Mouse (Mus musculus) limb, embryonic 13.5 days (tissue): ENCODE results near the gene Ttc30a2. TPM values are rescaled to one million over a fixed set of nuclear protein-coding genes. Genes with fewer than 3 reads are reported as not detected.
"Not testable (repeated sequence)": the region's sequence is repeated elsewhere in the genome, so short reads cannot be mapped to it uniquely, and the experiment has no call there.

Source experiments
- ATAC-seq: fragments of 200-750 bp; cut with Nextera tagmentation; 2 replicates; pipeline ENCODE4 v1.8.0; 2017; ENCODE audit warnings: low read depth, moderate number of reproducible peaks, moderate TSS enrichment; ENCODE audit not compliant: low FRiP score
- H3K27ac ChIP-seq: fragments of 300-500 bp; sonication (generic); 2 replicates; pipeline ENCODE4 v1.5.1; 2015; ENCODE audit warnings: inconsistent platforms, mild to moderate bottlenecking, moderate library complexity
- H3K27me3 ChIP-seq: fragments of 300-500 bp; sonication (generic); 2 replicates; pipeline ENCODE4 v1.6.1; 2015; ENCODE audit warnings: mild to moderate bottlenecking, inconsistent platforms
- H3K36me3 ChIP-seq: fragments of 300-500 bp; sonication (generic); 2 replicates; pipeline ENCODE4 v1.6.1; 2015; ENCODE audit warnings: inconsistent platforms, mild to moderate bottlenecking, moderate library complexity
- H3K4me1 ChIP-seq: fragments of 300-500 bp; sonication (generic); 2 replicates; pipeline ENCODE4 v1.6.1; 2015; ENCODE audit warnings: inconsistent platforms
- H3K4me2 ChIP-seq: fragments of 300-500 bp; sonication (generic); replicated peaks from 2 replicates; pipeline ENCODE4 v1.6.1; 2015; ENCODE audit warnings: inconsistent platforms, mild to moderate bottlenecking, moderate library complexity
- H3K4me3 ChIP-seq: fragments of 300-500 bp; sonication (generic); 2 replicates; pipeline ENCODE4 v1.5.1; 2015; ENCODE audit warnings: moderate library complexity, mild to moderate bottlenecking, inconsistent platforms
- H3K9ac ChIP-seq: fragments of 300-500 bp; sonication (generic); 2 replicates; pipeline ENCODE4 v1.6.1; 2015; ENCODE audit warnings: mild to moderate bottlenecking, inconsistent platforms
- H3K9me3 ChIP-seq: fragments of 300-500 bp; sonication (generic); 2 replicates; pipeline ENCODE4 v1.6.1; 2016; ENCODE audit warnings: inconsistent platforms
- WGBS: fragments of 180-500 bp; shearing (Covaris S2); methylation state at CpG from one replicate; pipeline ENCODE4 v1.1.7; 2015; 5-methylcytosine and 5-hydroxymethylcytosine counted together
- polyA plus RNA-seq: library from polyadenylated mRNA; unstranded; fragments of >200 nt; fragmentation: Nextera tagmentation; extraction: Ambion mirVana; gene quantifications from 2 replicates; pipeline ENCODE4 v1.2.1, GENCODE M21; 2015

Gene Ttc30a2
- polyA plus RNA-seq, 1 experiment from 2014 or later = 0.42 TPM

DNA sequence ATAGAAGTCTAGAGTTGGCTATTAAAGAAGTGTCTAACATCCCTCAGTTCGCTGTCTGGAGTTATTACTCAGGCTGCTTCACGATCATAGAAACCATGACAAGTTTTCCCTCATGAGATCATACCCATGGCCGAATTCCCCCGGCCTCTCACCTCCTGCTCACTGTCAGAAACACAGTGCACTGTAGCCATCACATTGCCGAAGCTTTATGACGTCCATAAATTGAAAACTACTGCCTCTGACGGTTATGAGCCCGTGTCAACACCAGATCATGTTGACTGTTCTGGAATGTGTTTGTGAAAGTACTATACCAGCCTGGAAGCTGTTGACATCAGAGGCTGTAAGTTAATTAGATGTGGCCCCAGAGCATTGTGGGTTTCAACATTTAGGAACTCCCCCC lies 27.3 kb downstream of the Ttc30a2 start:
- WGBS = 28% methylated on average over 8 of the region's 8 CpGs
- no peaks in the 10 kb centered on the region for H3K9me3 ChIP-seq
- ATAC-seq = no peak
- peaks cover 16% of the 10 kb centered on the region for H3K27me3 ChIP-seq
- H3K4me2 ChIP-seq = no peak overlapping the region
- no peak overlapping the region for H3K27ac ChIP-seq
- peaks cover 10% of the 10 kb centered on the region for H3K4me1 ChIP-seq
- H3K4me3 ChIP-seq = no peak overlapping the region
- no peaks in the 10 kb centered on the region for H3K36me3 ChIP-seq
- no peak overlapping the region for H3K9ac ChIP-seq

DNA sequence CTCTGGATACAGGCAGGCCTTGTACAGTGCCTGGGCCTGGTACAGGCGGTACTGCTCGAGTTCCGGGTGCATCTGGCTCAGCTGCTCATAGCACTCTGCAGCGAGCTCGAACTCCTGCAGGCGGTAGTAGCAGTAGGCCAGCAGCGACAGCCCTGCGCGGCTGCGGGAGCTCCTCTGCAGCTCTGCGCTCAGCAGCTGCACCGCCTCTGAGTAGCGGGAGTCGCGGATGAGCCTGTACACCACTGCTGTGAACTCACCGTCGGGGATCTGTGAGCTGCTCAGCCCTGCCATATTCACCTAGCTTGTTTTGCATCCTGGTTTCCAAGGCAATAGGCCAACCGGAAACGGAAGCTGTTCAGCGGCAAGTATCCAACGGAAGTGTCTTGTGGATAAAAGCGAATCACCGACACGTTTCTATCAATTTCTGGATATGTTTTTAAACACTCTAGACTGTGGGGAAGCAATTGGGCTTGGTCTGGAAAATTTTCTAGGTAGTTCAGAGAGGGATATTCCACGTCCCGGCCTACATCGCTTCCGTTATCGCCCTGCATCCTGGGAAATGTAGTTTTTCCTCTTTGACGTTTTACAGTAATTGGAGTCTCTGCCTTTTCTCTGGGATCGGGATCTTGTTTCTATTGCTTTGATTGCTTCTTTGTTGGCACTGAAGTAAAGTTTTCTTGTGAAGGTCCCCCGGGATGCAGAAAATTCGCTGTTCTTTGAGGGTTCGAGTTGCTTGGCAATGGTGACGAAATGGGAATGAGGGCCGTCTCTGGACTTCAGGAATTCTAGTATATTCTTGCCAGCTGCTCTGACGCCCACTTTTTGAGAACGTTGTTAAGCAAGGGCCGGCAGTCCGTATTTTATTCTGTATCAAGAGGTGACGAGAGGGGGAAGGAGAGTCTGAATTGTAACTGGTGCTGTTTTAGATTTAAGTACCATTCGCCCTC lies 39.6 kb downstream of the Ttc30a2 start, which contains the start of gene Ttc30b:
Gene Ttc30b, minus strand, starts transcription at position 469 of the 947 bp plus-strand sequence.
- H3K4me3 ChIP-seq = peak within 1 kb of the TSS; percentile 51
- no peaks in the 10 kb centered on the region for H3K36me3 ChIP-seq
- peak within 1 kb of the TSS; percentile 62 for H3K9ac ChIP-seq
- peak; percentile 87 for ATAC-seq
- 3% methylated on average over 42 of the region's 42 CpGs for WGBS
- no peaks in the 10 kb centered on the region for H3K27me3 ChIP-seq
- peak within 1 kb of the TSS; percentile 67 for H3K4me2 ChIP-seq
- peaks cover 38% of the 10 kb centered on the region for H3K4me1 ChIP-seq
- H3K9me3 ChIP-seq = no peaks in the 10 kb centered on the region
- H3K27ac ChIP-seq = peak within 1 kb of the TSS; percentile 89

DNA sequence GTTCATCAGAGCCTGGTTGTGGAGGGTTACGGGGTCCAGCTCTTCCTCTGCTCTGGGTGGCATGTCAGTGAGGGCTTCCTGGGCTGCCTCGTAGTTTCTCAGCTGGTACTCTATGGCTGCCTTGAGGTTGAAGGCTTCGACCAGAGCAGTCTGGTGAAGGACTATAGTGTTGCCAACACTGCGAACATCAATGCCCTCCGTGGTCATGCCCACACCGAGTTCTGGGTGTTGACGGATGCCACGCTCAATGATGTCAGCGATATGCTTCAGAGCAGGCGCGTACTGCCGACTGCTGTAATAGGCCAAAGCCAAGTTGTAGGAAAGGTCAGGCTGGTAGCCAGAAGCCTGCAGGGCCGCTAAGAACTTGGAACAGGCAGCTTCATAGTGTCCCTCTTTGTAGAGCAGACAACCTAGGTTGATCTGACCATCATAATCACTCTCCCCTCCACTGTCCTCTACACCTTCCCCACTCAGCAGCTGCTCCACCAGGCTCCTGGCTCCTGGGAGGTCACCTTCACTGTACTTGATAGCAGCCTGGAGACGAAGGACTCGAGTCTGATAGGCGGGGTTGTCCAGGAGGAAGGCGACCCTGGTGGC lies 40.4 kb downstream of the Ttc30a2 start:
- 65% methylated on average over 15 of the region's 17 CpGs for WGBS
- peak; percentile 45 for ATAC-seq
- H3K4me1 ChIP-seq = peaks cover 38% of the 10 kb centered on the region
- not testable (repeated sequence) for H3K36me3 ChIP-seq, H3K9me3 ChIP-seq, H3K27me3 ChIP-seq
- peak overlapping the region; percentile 89; the same call in 1 of the 2 replicates for H3K27ac ChIP-seq
- peak overlapping the region; percentile 62 for H3K9ac ChIP-seq
- H3K4me3 ChIP-seq = peak overlapping the region; percentile 51
- peak overlapping the region; percentile 67 for H3K4me2 ChIP-seq

DNA sequence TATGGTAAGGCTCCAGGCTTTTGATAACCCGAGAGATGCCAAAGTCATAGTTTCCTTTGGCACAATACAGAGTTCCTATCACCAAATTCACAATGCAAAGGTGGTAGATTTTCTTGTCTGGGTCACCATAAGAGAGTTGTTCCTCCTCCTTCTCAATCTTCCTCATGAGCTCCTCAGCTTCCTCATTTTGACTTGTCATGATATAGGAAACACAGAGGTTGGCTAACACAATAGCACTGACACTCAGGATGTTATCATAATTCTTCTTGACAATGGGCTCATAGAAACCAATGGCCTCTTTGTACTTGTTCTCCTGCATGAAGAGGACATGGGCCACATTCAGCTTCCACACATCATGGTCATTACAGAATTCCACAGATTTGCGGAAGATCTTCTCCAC lies 41.3 kb downstream of the Ttc30a2 start:
- not testable (repeated sequence) for H3K36me3 ChIP-seq, H3K4me3 ChIP-seq, H3K9me3 ChIP-seq, H3K9ac ChIP-seq, H3K4me2 ChIP-seq, ATAC-seq, H3K27me3 ChIP-seq, H3K27ac ChIP-seq
- 89% methylated on average over 2 of the region's 2 CpGs for WGBS
- H3K4me1 ChIP-seq = peaks cover 37% of the 10 kb centered on the region

DNA sequence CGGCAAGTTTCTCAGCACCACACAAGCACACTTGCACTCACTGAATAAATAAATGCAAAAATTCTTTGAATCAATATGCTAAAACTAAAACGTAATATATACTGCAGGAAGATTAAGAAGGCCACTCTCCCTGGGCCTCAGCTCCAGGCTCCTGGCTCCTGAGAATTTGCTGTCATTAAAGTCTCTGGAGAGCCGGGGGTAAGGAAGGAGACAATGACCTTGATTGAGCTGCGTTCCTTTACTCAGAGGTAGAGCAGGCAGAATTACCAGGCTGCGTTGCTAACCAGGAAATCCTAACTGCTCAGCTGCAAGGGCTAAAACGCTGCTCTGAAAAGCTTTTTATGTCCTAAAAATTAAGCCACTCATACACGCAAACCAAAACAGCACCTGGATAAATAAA lies 44.4 kb downstream of the Ttc30a2 start:
- Histone ChIP-seq H3K4me1 (peaks cover 33% of the 10 kb centered on the region), H3K4me3 (no peak overlapping the region), H3K27me3 (no peaks in the 10 kb centered on the region), H3K9ac (no peak overlapping the region), H3K27ac (peak overlapping the region; percentile 66; the same call in 1 of the 2 replicates), H3K4me2 (no peak overlapping the region), H3K9me3 (no peaks in the 10 kb centered on the region), H3K36me3 (peaks cover 9% of the 10 kb centered on the region)
- WGBS = 24% methylated on average over 7 of the region's 7 CpGs
- peak; percentile 21 for ATAC-seq

DNA sequence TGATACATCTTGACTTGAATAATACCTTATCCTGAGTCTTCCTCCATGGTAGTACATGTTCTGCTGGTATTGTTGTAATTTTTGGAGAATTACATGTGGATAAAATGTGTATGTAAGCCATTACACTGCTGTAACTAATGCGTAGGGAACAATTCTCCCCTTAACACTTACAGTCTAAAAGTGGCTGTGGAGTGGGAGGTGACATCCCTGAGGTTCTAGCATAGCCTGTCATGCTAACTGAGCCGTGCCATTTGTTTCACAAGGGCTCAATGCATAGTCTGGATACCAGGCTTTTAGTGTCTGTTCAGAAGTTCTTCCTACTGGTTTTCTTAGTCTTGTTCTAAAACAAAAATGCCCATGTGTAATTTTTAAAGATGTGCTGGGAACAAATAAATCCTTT lies 47.0 kb downstream of the Ttc30a2 start:
- Histone ChIP-seq H3K4me3 (no peak overlapping the region), H3K4me1 (peaks cover 30% of the 10 kb centered on the region), H3K27ac (no peak overlapping the region), H3K9me3 (no peaks in the 10 kb centered on the region), H3K9ac (no peak overlapping the region), H3K27me3 (no peaks in the 10 kb centered on the region), H3K4me2 (no peak overlapping the region), H3K36me3 (peaks cover 23% of the 10 kb centered on the region)
- ATAC-seq = no peak
- 87% methylated on average over 2 of the region's 2 CpGs for WGBS

DNA sequence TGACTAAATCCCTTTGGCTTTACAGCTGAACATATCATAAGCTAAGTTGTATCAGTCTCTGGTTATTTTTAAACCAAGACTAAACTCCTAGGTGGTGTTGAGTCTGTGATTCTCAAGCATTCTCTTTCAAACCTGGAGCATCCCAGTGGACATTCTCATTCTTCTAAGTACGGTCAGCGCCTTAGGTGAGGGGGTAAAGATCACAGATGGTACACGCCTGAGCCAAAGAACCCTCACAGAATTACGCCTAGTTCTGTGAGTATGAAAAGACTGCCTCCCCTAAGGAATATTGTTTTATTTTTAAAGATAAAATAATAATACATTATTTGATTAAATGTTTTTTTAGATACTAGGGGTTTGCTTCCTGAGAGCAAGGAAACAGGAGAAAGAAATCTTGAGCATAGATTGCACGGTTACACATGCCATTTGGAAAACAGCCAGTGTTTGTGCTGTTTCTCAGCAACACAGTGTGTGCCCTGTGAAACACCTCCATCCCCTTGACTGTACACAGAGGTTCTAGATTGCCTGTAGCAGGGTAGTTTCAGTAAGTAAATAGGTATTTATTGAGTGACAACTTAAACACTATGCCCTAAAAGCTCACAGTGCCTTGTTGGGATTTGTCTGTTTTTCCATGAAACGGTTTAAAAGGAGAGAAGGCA lies 48.1 kb downstream of the Ttc30a2 start:
- no peaks in the 10 kb centered on the region for H3K9me3 ChIP-seq
- H3K36me3 ChIP-seq = peaks cover 27% of the 10 kb centered on the region
- no peak overlapping the region for H3K4me3 ChIP-seq
- H3K27me3 ChIP-seq = no peaks in the 10 kb centered on the region
- H3K9ac ChIP-seq = no peak overlapping the region
- 82% methylated on average over 6 of the region's 6 CpGs for WGBS
- H3K4me1 ChIP-seq = peaks cover 28% of the 10 kb centered on the region
- no peak overlapping the region for H3K27ac ChIP-seq
- H3K4me2 ChIP-seq = no peak overlapping the region
- ATAC-seq = no peak

DNA sequence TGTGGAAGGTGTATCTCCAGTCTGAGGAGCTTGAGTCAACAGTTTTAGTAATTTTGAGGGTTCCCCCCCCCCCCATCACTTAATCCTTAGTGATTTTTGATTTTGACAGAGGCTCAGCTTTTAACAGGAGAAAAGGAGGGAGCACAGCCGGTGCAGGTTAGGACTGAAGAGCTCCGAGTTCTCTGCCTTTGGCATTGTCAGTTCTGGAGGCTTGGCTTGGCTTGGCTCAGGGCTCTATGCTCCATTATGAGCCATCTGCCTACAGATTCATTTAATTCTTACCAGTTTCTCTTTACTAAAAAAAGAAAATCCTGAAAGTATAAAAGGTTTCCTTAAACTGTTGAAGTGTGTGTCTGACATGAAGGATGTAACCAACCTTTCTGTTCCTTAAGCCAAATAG lies 48.8 kb downstream of the Ttc30a2 start:
- H3K27ac ChIP-seq = no peak overlapping the region
- no peak for ATAC-seq
- H3K4me2 ChIP-seq = no peak overlapping the region
- H3K9me3 ChIP-seq = no peaks in the 10 kb centered on the region
- peaks cover 22% of the 10 kb centered on the region for H3K4me1 ChIP-seq
- WGBS = 95% methylated on average over 2 of the region's 2 CpGs
- no peak overlapping the region for H3K9ac ChIP-seq
- H3K36me3 ChIP-seq = peaks cover 27% of the 10 kb centered on the region
- H3K27me3 ChIP-seq = no peaks in the 10 kb centered on the region
- no peak overlapping the region for H3K4me3 ChIP-seq

DNA sequence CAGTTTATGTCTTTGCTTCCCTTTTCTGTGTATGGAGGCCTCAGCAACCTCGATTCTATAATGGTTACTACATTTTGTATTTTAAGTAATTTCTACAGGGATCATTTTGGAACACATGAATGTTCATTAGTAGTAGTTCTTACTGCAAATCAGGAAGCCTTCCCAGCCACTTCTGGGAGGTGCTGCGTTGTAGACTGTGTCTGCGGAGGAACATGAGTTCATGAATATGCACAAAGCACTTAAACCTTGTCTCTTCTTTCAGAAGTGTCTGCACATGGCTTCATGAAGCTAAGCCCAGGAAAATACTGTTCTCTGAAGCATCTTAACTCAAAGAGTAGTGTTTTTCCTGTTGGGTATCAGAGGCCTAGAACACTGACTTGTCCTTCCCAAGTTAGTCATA lies 50.0 kb downstream of the Ttc30a2 start:
- no peak for ATAC-seq
- 92% methylated on average over 3 of the region's 3 CpGs for WGBS
- Histone ChIP-seq H3K27me3 (no peaks in the 10 kb centered on the region), H3K27ac (no peak overlapping the region), H3K4me3 (no peak overlapping the region), H3K9me3 (no peaks in the 10 kb centered on the region), H3K4me1 (peaks cover 12% of the 10 kb centered on the region), H3K4me2 (no peak overlapping the region), H3K9ac (no peak overlapping the region), H3K36me3 (peaks cover 27% of the 10 kb centered on the region)

DNA sequence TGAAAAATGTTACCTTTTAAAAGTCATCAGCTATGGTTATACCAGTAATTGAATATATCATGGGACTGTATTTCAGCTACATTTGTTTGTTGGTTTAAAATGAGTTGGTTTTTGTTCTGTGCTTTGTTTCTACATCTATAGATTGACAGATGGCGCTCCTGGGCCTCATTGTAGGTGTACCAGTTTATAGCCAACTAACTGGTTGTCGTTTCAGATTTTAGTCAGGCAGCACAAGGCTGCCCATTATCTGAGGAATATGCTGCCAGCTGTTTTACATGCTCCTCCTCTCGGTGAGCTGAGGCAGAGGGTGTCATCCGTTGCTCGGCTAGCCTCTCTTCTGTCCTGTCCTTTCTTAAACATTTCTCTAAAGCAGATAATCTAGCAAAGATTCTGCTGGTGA lies 51.9 kb downstream of the Ttc30a2 start:
- WGBS = 70% methylated on average over 5 of the region's 5 CpGs
- Histone ChIP-seq H3K27me3 (no peaks in the 10 kb centered on the region), H3K4me2 (no peak overlapping the region), H3K9ac (no peak overlapping the region), H3K9me3 (no peaks in the 10 kb centered on the region), H3K36me3 (peaks cover 18% of the 10 kb centered on the region; the same call in 1 of the 2 replicates), H3K4me1 (no peaks in the 10 kb centered on the region; the same call in 1 of the 2 replicates), H3K4me3 (no peak overlapping the region), H3K27ac (no peak overlapping the region)
- ATAC-seq = no peak
